Mouse (Mus musculus): ENCODE measurements around the gene BC030867.

DNA sequence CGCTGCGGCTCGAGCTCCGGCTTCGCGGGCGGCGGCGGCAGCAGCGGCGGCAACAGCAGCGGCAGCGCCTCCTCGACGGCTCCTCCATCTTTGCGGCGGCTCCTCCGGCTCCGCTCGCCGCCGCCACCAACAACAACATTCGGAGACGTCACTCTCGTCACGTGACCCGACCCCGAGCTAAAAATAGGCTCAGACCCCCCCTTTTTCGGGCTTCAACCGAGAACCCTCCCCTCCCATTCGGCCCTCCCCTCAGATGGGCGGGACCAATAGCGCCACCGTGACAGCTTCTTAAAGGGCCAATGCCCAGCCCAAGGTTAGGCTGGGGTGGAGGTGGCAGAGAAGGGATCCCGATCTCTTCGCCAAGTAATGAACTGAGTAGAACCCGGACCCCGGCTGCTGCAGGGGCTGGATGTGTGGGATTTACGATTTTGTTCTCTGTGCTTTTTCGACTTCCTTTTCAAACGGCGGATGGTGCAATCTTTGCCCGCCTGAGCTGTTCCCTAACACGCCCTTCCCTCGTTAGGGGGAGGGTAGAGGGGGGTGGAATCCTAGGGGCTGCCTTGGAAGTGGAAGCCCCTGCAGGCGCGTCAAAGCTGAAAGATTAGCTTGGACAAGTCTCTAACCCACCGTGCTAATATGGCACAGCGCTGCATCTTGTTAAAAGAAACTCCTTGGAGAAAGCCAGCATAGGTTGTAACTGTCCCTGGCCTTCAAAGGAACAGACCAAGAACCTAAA lies 18.5 kb upstream of the BC030867 start, which contains the start of gene Hdac5:
- TF ChIP-seq CTCF (IDR thresholded peaks at IDR 0.05 in 2 of 3, conservative IDR thresholded peaks at IDR 0.05 in 1 of 3; ENCODE audit: control insufficient read depth in 1 of 3, insufficient read depth in 1 of 3, low read depth in 2 of 3, low read length in 3 of 3, poor library complexity in 1 of 3, severe bottlenecking in 1 of 3) (no peak), USF2 (IDR thresholded peaks at IDR 0.05; ENCODE audit: borderline replicate concordance in 1 of 2, insufficient read depth in 1 of 2, low read depth in 1 of 2, low read length in 2 of 2) (peak; percentile 82 to 96), JUND (IDR thresholded peaks at IDR 0.05; ENCODE audit: low read depth, low read length) (no peak), BHLHE40 (IDR thresholded peaks at IDR 0.05; ENCODE audit: borderline replicate concordance, low read depth, low read length) (peak; percentile 95), POLR2A (IDR thresholded peaks at IDR 0.05; ENCODE audit: control insufficient read depth in 1 of 2, insufficient read depth in 1 of 2, low read depth in 1 of 2, low read length in 2 of 2, poor library complexity in 1 of 2) (peak; percentile 55 to 61; a peak in 3 of 4 replicates), POLR2AphosphoS5 (IDR thresholded peaks at IDR 0.05; ENCODE audit: borderline replicate concordance, low read depth, low read length) (no peak), MYB (IDR thresholded peaks at IDR 0.05; ENCODE audit: low read depth, low read length) (no peak), ELF1 (IDR thresholded peaks at IDR 0.05; ENCODE audit: low read depth, low read length) (peak; percentile 26; the same call in 1 of the 2 replicates), MAX (IDR thresholded peaks at IDR 0.05; ENCODE audit: low read length) (peak; percentile 94)
